Mouse (Mus musculus) midbrain, embryonic 10.5 days (tissue): Measurements from ENCODE around the gene Hoxc8. TPM values are rescaled to one million over a fixed set of nuclear protein-coding genes. Genes with fewer than 3 reads are reported as not detected.

Source experiments
- DNase-seq: peaks from one replicate; pipeline ENCODE4 v3.0.0-alpha.2; 2017; ENCODE audit warnings: low spot score
- H3K27ac ChIP-seq: fragments of 300-500 bp; sonication (generic); replicated peaks from 2 replicates; pipeline ENCODE4 v1.5.1; 2016; ENCODE audit warnings: mild to moderate bottlenecking
- H3K27me3 ChIP-seq: fragments of 300-500 bp; sonication (generic); 2 replicates; pipeline ENCODE4 v1.6.1; 2016; ENCODE audit warnings: low read depth, mild to moderate bottlenecking; ENCODE audit not compliant: poor library complexity, severe bottlenecking
- H3K36me3 ChIP-seq: fragments of 300-500 bp; sonication (generic); 2 replicates; pipeline ENCODE4 v1.6.1; 2016; ENCODE audit warnings: mild to moderate bottlenecking, moderate library complexity
- H3K4me1 ChIP-seq: fragments of 300-500 bp; sonication (generic); 2 replicates; pipeline ENCODE4 v1.6.1; 2016
- H3K4me3 ChIP-seq: fragments of 300-500 bp; sonication (generic); 2 replicates; pipeline ENCODE4 v1.5.1; 2016; ENCODE audit warnings: mild to moderate bottlenecking, moderate library complexity
- H3K9me3 ChIP-seq: fragments of 300-500 bp; sonication (generic); replicated peaks from 2 replicates; pipeline ENCODE4 v1.6.1; 2016; ENCODE audit warnings: mild to moderate bottlenecking
- WGBS: fragments of 180-500 bp; shearing (Covaris S2); methylation state at CpG from one replicate; pipeline ENCODE4 v1.1.7; 2016; 5-methylcytosine and 5-hydroxymethylcytosine counted together
- microRNA counts: library from miRNA; unstranded; fragments of <30 nt; microRNA quantifications from one replicate; lab custom pipeline; 2017
- microRNA-seq: library from miRNA; unstranded; fragments of <30 nt; microRNA quantifications from one replicate; pipeline ENCODE4, GENCODE M21; 2017
- polyA plus RNA-seq: library from polyadenylated mRNA; unstranded; fragments of >200 nt; fragmentation: Nextera tagmentation; extraction: Ambion mirVana; gene quantifications from 2 replicates; pipeline ENCODE4 v1.2.1, GENCODE M21; 2016

The Hoxc8 gene
- polyA plus RNA-seq, 1 experiment from 2014 or later, result not detected

GRCm38 (mm10) chr15:103039609-103040008 lies 49.2 kb downstream of the Hoxc8 start:
- WGBS, result 3% methylated on average over 3 of the region's 3 CpGs

DNA sequence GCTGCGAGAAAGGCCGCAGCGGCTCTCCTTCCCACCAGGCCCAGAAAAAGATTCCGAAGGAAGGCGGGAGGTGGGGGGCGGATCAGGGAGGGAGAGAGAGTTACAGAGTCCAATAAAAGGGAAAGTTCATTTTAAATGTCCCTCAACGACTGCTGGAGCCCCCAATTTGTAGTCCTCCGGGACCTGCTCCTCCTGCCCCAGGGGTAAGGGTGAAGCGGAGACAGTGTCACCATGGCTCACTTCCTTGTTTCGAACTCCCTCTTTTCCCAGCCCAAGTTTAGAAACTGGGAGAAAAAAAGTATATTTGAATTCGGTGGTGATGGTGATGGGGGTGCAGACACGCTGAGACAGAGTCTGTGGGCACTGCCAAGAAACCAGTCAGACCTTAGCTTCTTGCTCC lies 50.2 kb downstream of the Hoxc8 start:
- Histone ChIP-seq H3K27ac (no peak overlapping the region), H3K4me1 (0 out of 2 replicates have a peak, but pooled peaks cover 3% of the 10 kb centered on the region), H3K36me3 (no peaks in the 10 kb centered on the region), H3K9me3 (no peaks in the 10 kb centered on the region), H3K4me3 (no peak overlapping the region), H3K27me3 (peaks cover 100% of the 10 kb centered on the region)
- WGBS, result 2% methylated on average over 12 of the region's 12 CpGs
- no peak for DNase-seq

More at GRCm38 (mm10) chr15:103039609-103040008, 49.2 kb downstream of the Hoxc8 start:
- no peaks in the 10 kb centered on the region for H3K36me3 ChIP-seq
- no peaks in the 10 kb centered on the region for H3K9me3 ChIP-seq
- DNase-seq, result no peak
- H3K4me3 ChIP-seq, result no peak overlapping the region
- no peak overlapping the region for H3K27ac ChIP-seq
- 0 out of 2 replicates have a peak, but pooled peaks cover 6% of the 10 kb centered on the region for H3K4me1 ChIP-seq
- H3K27me3 ChIP-seq, result peaks cover 100% of the 10 kb centered on the region

DNA sequence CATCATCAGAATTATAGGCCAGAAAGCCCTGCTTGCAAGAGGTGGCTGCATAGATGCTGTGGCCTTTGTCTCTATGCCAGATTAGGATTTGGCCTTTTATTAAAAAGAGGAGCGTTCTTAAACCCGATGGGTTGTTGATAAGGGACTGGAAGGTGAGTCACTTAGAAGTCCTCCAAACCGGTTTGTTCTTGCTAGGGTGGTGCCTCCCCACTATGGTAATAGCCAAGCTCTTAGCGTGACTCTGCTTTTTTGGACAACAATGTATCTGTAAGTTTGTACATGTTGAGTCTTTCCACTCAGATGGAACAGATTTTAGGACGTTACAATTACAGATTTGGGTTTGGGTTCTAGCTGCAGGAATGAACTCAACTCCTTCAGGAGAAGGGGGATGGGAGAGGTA lies 51.2 kb downstream of the Hoxc8 start:
- Histone ChIP-seq H3K4me3 (no peak overlapping the region), H3K9me3 (no peaks in the 10 kb centered on the region), H3K27ac (no peak overlapping the region), H3K27me3 (peaks cover 100% of the 10 kb centered on the region), H3K4me1 (0 out of 2 replicates have a peak, but pooled peaks cover 3% of the 10 kb centered on the region), H3K36me3 (no peaks in the 10 kb centered on the region)
- DNase-seq, result no peak
- WGBS, result 13% methylated on average over 5 of the region's 5 CpGs

DNA sequence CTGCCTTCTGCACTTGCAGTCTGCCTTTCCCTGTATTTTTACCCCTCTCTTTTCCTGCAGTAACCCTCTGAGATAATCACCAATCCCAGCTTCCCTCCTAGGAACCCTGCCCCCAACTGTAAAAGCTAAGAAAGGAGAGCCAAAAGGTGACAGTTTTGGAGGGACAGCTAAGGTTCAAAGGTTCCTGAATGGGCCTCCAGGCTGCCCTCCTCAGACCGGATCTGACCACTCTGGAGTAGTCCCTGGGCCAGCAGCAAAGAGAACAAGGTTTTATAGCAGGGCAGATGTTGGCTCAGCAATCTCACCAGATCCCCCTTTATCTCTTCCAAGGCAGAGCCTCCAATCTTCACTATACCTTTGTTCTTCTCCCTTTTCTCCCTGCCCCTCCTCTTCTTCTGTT lies 51.8 kb downstream of the Hoxc8 start:
- no peak for DNase-seq
- Histone ChIP-seq H3K36me3 (no peaks in the 10 kb centered on the region), H3K9me3 (no peaks in the 10 kb centered on the region), H3K27ac (no peak overlapping the region), H3K4me1 (0 out of 2 replicates have a peak, but pooled peaks cover 3% of the 10 kb centered on the region), H3K27me3 (peaks cover 100% of the 10 kb centered on the region), H3K4me3 (no peak overlapping the region)
- WGBS, result 0% methylated on average over 1 of the region's 1 CpGs

MicroRNA genes within 50 kb of the gene (microRNA counts, 519-probe panel; counts per million panel counts)
- microRNA mmu-miR-615-3p (lab: Ali Mortazavi, UCI) (not detected), microRNA mmu-miR-615-5p (lab: Ali Mortazavi, UCI) (not detected)

Small RNA genes within 50 kb of the gene (microRNA-seq; reads per million reads assigned to microRNA genes)
- 4.2 reads per million, percentile 9 among the genes with 10 or more reads in this experiment for gene Mir196a-2
- 12.0 reads per million, percentile 25 among the genes with 10 or more reads in this experiment for gene Mir615

Other genes starting within 250 kb of the Hoxc8 start
- gene Hoxc13, start 69.5 kb upstream of the Hoxc8 start, polyA plus RNA-seq, result not detected in 2 replicates
- not detected in 2 replicates for gene Hoxc12, start 53.9 kb upstream of the Hoxc8 start, polyA plus RNA-seq
- gene Hoxc11, start 36.2 kb upstream of the Hoxc8 start, polyA plus RNA-seq, result not detected in 2 replicates
- gene Hoxc10, start 23.8 kb upstream of the Hoxc8 start, polyA plus RNA-seq, result not detected in 2 replicates
- 0.04 and 0.06 TPM in 2 replicates for gene Hoxc5, start 23.2 kb upstream of the Hoxc8 start, polyA plus RNA-seq
- gene Hoxc9, start 14.2 kb upstream of the Hoxc8 start, polyA plus RNA-seq, result not detected in 2 replicates
- gene Hoxc6, start 7.7 kb downstream of the Hoxc8 start, polyA plus RNA-seq, result not detected in 2 replicates
- not detected in 2 replicates for gene Hoxc4, start 28.3 kb downstream of the Hoxc8 start, polyA plus RNA-seq
- 24.6 and 26.4 TPM in 2 replicates for gene Smug1, start 176.5 kb downstream of the Hoxc8 start, polyA plus RNA-seq
- 194 and 206 TPM in 2 replicates for gene Cbx5, start 249.2 kb downstream of the Hoxc8 start, polyA plus RNA-seq
- 1,542 and 1,692 TPM in 2 replicates for gene Hnrnpa1, start 249.8 kb downstream of the Hoxc8 start, polyA plus RNA-seq